Mouse (Mus musculus) heart, adult 11 months (tissue): ENCODE measurements at regions not wholly inside any gene's neighbourhood (a gene's known extent, or its start where the extent isn't known, plus 50 kb on each side); places are given as distances from the start of the nearest gene placed in this dataset.

Experiments used
- DNase-seq: peaks from one replicate; pipeline ENCODE4 v3.0.0; 2022

DNA sequence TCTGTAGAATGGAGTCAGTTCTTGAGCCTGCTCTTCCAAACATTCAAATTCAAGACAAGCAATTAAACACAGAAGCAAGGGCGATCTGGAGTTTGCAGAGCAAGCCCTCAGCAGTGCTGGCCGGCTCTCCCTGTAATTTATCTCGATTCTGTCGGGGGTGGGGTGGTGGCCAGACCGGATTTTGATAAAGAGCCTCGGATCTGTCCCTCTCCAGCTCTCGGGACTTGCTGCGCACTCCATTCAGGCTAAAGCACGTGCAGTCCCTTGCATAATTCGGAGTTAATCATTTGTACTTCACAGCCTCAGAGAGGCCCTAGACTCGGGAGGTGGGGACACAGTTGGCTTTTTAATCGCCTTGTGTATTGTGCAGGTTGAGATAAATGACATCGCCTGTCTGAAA is 145.6 kb upstream of the Zfp507 start:
- no peak for DNase-seq

DNA sequence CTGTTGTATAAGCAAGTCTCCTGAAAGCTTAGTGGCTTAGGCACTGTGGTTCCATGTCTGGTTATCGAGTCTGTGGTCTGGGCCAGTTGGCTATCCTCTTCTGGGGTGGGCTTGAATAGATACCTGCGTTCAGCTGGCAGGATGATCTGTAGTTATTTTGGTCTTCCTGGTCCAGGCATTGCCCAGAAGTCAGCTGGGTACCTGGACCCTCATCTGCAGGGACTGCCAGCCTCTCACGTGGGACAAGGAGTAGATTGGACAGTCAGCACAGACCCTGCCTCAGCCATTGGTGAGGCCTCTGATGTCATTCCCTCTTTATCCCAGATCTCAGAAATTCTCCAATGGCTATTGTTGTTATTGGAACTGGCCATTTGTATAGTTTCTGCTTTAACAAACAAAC is 138.3 kb upstream of the Zfp507 start:
- DNase-seq: no peak

DNA sequence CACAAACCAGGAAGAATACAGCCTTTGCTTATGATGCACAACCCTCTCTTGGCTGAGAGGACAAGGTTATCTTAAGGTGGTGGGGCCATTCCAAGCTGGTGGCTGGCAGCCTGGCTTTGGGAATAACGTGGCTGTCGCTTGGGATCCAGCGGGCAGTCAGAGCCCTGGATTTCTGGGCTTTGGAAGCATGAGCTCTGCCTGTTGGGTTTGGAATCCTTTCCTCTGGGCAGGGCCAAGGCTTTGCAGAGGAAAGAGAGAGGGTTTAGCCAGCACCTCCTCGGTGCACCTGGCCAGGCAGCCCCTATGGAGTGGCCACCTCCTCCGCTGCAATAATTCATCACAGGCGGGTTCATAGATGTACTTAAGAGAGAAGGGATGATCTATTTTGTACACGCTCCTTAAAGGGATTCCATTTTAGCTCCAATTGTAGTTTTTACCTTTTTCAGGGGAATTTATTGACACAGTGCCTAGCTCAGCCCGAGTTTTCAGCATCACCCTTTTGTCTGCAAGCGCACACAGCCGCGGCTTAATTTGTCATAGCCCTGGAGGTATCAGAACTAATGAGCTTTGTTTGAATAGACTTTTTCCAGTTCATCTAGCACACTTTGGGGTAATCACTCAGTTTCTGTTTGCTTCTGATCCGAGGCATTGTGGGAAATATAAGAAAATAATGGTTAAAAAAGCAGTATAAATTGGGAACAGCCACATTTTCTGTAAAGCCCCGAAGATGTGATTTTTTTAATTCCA is 135.5 kb upstream of the Zfp507 start:
- DNase-seq: no peak

DNA sequence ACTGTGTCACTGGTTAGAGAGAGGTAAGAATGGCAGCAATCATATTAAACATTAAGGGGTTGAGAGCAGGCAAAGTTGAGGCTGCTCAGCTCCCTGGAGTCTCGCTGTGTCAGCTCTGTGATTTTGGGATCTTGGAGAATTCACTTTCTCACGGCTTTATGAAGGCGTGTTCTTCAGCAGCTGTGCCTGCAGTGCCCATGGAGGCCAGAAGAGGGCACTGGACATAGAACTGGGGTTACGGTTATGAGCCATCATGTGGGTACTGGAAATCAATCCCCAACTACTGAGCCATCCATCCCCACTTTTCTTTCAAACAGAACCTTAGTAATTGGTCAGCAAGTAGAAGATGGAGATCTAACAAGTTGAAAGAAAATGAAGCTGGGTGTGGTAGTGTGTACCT is 123.9 kb upstream of the Zfp507 start:
- DNase-seq: peak; percentile 31

DNA sequence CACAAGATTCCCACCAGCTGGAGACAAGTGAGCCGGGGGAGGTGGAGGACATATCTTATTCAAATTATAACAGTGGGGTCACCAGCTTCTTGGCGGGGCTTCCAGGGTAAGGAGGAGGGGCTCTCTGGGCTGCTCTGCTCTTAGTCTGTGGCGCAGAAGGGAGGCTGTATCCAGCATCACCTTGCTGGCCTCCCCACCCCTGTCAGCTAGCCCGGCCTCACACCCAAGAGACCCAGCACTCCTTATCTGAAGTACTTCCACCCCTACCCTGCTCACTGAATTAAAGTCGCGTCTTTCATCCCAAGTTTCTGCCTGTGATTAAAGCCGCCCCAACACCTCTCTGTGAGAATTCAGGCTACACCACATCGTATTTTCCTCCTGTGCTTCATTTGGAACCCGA is 119.8 kb upstream of the Zfp507 start:
- DNase-seq: peak; percentile 76

DNA sequence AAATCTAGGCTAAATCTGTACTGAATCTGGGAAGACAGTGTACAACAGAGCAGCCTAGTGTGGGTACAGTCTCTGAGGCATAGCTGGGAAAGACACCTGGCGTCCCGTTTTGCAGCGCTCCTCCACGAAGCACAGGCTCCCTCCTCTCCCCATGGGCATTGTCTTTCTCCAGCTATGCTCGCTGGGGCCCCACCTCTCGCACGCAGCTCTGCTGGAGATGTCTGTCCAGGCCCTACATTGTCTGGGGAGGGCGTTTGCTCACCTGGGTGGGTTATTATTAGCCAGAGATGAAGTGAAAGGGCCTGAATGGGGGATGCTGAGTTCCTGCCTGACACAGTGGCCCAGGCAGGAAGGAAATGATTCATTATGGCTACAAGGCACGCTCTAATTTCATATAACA is 118.1 kb upstream of the Zfp507 start:
- DNase-seq: peak; percentile 74

DNA sequence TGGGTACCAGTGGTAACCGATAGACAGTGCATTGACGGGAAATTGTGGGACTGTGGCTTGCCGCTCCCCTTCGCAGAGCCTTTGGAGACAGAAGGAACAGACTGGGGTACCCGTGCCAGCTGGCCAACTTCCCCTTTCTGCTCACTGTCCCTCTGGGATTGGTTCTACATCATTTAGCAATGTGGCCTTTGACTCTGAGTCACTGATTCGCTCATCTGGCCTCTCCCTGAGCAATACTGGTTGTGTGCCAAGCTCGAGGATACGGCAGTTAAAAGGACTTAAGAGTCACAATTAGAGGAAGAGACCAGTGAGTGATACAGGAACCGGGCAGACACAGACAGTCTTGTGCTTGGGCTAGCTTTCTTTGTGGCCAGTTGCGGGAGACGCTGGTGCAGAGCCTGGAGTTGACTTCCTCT is 117.4 kb upstream of the Zfp507 start:
- DNase-seq: peak; percentile 96

DNA sequence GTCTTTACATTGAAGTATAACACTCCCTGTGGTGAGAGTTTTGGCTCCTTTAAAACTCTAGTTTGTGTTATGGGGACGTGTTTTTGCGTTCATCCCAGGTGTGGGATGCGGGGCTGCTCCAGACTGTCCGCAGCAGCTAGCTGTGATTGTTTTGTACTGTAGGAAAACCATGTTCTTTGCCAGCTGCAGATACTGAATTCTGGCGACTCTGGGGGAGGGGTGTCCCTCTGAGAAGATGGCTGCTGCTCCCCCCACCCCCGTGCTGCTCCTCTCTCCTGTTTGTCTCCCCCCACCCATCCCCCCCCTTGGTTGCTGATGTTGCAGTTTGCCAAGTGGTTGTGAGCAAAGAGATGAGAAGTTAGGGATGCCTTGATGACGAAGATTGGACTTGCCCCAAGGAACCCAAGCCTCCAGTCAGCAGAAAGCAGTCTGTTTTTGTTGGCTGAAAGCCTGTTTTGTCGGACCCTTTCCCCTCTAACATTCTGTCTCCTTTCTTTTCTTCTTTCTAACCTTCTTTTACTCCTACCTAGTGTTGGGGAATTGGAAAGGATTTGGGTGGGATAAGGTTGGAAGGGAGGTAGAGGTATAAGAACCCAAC is 107.4 kb upstream of the Zfp507 start:
- peak; percentile 49 for DNase-seq

DNA sequence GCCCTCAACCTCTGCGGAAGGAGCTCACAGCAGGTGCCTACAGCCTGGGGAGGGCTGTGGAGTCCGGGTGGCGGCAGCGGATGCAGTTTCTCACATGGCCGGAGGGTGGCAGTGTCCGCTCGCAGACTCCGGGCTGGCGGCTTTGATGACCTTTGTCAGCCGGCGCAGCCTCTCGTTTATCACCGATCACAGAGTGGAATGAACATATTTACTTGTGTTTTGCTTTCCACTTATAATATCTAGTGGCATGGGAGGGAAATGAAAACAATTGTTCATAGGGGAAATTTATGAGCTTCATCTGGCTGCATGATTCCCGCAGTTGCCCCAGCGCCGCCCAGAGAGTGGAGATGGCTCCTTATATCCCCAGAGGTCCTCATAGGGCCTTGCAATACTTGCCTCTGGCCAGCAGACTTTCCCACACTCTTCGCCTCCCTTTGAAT is 99.2 kb upstream of the Zfp507 start:
- peak; percentile 88 for DNase-seq

DNA sequence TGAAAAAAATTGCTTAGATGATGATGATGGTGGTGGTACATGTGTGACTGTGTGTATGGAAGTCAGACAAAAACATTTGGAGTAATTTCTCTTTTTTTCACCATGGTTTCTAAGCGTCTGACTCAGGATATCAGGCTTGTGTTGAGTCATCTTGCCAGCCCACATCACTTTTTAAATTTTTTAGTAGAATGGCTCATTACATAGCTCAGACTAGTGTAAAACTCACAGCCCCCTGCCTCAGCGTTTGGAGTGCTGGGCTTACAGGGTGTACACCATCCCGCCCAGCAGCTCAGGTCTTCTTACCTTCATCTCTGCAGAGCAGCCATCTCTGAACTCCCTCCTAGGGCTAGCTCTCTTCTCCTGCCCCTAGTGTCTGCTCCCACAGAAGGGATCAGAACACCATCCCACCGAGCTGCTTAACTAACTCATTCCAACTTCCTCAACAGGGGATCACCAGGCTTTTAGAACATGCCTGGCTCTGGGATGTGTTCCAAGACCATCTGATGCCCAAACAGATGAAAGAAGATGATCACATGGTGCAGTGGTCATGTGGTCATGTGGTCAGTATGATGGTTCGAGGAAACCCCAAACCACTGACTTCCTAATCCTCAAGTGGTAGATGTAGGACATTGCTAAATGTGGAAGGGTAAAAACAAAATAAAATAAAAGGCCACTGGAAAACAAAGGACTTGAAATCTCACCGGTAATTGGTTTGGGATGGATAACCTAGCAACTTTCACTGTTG is 96.1 kb upstream of the Zfp507 start:
- DNase-seq: peak; percentile 53

DNA sequence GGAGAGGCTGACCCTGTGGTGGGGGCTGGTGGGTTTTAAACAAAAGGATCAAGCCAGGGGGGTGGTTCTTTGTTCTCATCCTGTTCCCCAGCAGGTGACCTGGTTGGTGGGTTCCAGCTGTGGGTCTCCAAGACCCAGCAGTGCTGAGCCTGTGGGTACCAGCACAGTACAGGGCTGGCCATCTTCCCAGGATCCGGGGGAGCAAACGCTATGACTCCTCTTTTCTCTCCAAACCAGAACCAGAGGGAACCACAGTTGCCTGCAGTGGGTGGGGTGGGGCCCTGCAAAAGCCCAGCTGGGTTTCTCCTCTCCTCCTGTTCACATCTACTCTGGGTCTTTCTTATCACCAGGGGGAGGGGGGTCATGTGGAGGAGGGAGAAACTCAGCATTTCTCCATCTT is 90.5 kb upstream of the Zfp507 start:
- peak; percentile 46 for DNase-seq

DNA sequence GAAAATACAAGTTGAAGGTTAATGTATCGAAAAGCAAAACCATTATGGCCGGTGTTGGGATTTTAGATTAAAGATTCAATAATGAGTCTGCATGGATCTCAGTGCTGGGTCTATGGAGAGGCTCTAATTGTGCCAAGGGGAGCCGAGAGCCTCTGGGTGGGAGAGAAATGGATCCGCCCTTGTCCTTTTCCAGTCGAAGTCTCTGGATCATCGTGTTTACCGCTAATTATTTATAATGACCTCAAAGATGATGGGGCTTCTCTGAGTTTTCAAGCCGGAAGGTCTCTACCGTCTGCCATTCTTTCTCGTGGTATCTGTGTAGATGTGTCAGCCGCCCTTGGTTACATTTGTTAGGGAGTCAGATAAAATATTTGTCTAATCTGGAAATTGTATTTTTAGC is 83.2 kb upstream of the Zfp507 start:
- DNase-seq: no peak

DNA sequence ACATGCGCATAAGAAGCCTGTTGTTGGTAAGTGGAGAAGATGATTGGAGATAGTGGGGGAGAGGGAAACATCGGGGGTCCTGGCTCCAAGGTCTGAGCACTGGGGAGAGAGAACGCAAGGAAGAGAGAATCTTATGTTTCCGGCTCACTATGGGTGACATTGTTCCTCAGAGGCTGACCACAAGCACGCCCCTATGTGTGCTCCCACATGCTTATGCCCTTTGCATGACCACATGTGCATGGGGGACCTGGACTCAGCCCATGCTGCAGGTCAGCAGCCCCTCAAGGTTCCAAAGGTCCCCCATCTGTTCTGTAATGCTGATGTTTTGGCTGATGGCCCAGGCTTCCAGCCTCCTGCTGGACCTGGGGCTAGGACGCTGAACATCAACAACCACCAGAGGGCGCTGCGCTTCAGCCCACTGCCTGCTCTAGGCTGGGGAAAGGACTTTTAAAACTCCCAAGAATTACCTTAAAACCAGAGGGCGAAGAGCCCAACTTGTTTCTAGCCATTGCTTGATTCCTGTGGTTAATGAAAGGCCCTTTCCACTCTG is 77.0 kb upstream of the Zfp507 start:
- peak; percentile 92 for DNase-seq

DNA sequence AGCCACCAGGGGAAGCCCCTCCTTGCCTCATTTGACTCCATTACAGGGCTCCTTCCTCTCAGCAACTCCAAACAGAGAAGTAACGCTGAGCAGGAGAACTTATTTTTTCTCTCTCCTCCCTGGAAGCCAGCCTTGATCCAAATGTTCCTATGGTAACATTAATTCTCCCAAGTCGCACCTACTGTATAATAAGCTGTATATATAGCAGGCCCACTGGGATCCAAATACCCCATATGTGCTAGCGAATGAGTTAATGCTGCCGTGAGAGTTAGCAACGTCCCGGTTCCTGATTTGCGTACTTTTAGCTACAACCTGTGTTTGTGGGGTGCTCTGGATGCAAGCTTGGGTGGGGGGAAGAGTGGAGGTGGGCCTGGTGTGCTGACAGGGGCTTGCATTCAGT is 75.4 kb upstream of the Zfp507 start:
- no peak for DNase-seq

DNA sequence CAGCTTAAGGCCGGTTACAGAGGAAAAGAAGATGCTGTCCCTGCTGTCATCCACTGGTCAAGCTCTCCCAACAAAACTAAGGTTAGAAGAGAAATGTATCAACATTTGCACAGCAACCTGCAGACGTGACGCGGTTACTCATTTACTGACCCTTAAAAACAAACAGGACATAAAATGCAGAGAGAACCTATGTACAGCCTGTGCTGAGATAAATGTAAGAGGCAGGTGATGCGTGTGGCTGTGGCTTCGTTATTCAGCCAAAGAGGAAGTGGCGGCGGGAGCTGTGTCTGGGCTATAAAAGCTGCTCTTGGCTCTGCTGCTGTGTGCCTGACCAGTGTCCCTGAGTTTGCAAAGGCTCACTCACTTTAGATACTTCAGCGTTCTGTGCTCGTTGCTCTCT is 58.2 kb upstream of the Zfp507 start:
- no peak for DNase-seq

DNA sequence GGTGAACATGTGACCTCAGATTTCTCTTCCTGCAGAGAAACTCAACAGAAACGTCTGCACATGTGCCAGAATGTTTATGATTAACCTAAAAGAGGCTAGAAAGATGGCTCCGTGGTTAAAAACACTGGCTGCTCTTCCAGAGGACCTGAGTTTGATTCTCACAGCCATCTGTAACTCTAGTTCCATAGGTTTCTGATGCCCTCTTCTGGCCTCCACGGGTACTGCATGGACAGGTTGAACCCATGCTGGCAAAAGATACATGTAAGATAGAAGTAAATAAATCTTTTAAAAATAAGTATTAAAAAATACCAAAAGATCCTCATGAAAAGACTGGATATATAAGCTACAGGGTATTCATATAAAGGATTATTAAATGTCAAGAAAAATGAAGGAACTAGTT is 56.8 kb upstream of the Zfp507 start:
- no peak for DNase-seq

DNA sequence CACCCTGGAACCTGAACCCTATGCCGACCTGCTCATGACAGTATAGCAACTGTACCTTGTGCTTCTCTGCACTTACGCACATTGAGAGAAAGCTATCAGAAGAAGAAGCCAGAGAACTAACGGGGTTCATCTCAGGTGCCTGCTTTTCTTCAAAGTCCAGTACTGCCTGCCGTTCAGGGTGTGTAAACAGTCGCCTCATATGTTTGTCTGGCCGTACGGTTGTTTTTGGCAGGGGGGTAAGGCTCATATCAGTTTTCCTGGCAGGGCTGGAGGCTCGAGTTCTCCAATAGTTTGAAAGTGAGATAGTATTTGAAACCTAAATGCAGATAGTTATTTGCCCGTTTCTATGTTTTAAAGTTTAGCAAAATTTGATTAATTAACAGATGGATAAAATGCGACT is 54.9 kb upstream of the Zfp507 start:
- DNase-seq: no peak
